Mouse (Mus musculus): ENCODE data around the gene Mpdz.

Mpdz gene

GRCm38 (mm10) chr4:81442078-81442981, at the start of gene Mpdz:
Gene Mpdz, minus strand, starts transcription at chr4:81442815.
- no peak for DNase-seq (ENCODE audit: low spot score in 2 of 2)

GRCm38 (mm10) chr4:81490556-81490955, 47.9 kb upstream of the Mpdz start:
- no peak for DNase-seq (ENCODE audit: low spot score in 2 of 2)

- DNase-seq (ENCODE audit: low spot score in 2 of 2), result no peak
These were observed 42.0 kb upstream of the Mpdz start for GRCm38 (mm10) chr4:81484603-81485002.

- DNase-seq (ENCODE audit: low spot score in 2 of 2), result no peak
These were observed 41.4 kb upstream of the Mpdz start for GRCm38 (mm10) chr4:81483887-81484602.

- no peak for DNase-seq (ENCODE audit: low spot score in 2 of 2)
These were observed 40.5 kb upstream of the Mpdz start for GRCm38 (mm10) chr4:81483159-81483558.

- no peak for DNase-seq (ENCODE audit: low spot score in 2 of 2)
These were observed 24.2 kb upstream of the Mpdz start for GRCm38 (mm10) chr4:81466821-81467220.

GRCm38 (mm10) chr4:81465172-81465571, 22.6 kb upstream of the Mpdz start:
- no peak for DNase-seq (ENCODE audit: low spot score in 2 of 2)

- DNase-seq (ENCODE audit: low spot score in 2 of 2), result no peak
These were observed 19.6 kb upstream of the Mpdz start for GRCm38 (mm10) chr4:81462253-81462652.

- no peak for DNase-seq (ENCODE audit: low spot score in 2 of 2)
These were observed 16.3 kb upstream of the Mpdz start for GRCm38 (mm10) chr4:81458921-81459320.

GRCm38 (mm10) chr4:81453806-81454205, 11.2 kb upstream of the Mpdz start:
- DNase-seq (ENCODE audit: low spot score in 2 of 2), result no peak

- DNase-seq (ENCODE audit: low spot score in 2 of 2), result no peak
These were observed 9.6 kb upstream of the Mpdz start for GRCm38 (mm10) chr4:81452183-81452582.

GRCm38 (mm10) chr4:81449413-81449812, 6.8 kb upstream of the Mpdz start:
- no peak for DNase-seq (ENCODE audit: low spot score in 2 of 2)

GRCm38 (mm10) chr4:81443566-81443965, 951 bp upstream of the Mpdz start:
- no peak for DNase-seq (ENCODE audit: low spot score in 2 of 2)

GRCm38 (mm10) chr4:81433961-81434360, 8.7 kb downstream of the Mpdz start:
- no peak for DNase-seq (ENCODE audit: low spot score in 2 of 2)

GRCm38 (mm10) chr4:81430826-81431225, 11.8 kb downstream of the Mpdz start:
- no peak for DNase-seq (ENCODE audit: low spot score in 2 of 2)

- no peak for DNase-seq (ENCODE audit: low spot score in 2 of 2)
These were observed 12.5 kb downstream of the Mpdz start for GRCm38 (mm10) chr4:81430105-81430504.

GRCm38 (mm10) chr4:81429670-81430069, 12.9 kb downstream of the Mpdz start:
- no peak for DNase-seq (ENCODE audit: low spot score in 2 of 2)

GRCm38 (mm10) chr4:81423556-81423955, 19.1 kb downstream of the Mpdz start:
- no peak for DNase-seq (ENCODE audit: low spot score in 2 of 2)

GRCm38 (mm10) chr4:81421621-81422020, 21.0 kb downstream of the Mpdz start:
- DNase-seq (ENCODE audit: low spot score in 2 of 2), result no peak

GRCm38 (mm10) chr4:81415324-81416026, 27.1 kb downstream of the Mpdz start:
- DNase-seq (ENCODE audit: low spot score in 2 of 2), result no peak

GRCm38 (mm10) chr4:81414684-81415323, 27.8 kb downstream of the Mpdz start:
- no peak for DNase-seq (ENCODE audit: low spot score in 2 of 2)

- no peak for DNase-seq (ENCODE audit: low spot score in 2 of 2)
These were observed 45.7 kb downstream of the Mpdz start for GRCm38 (mm10) chr4:81396883-81397282.
